Mouse (Mus musculus) heart, postnatal 14 days (tissue): ENCODE measurements around the gene Wdr63. TPM values are rescaled to one million over a fixed set of nuclear protein-coding genes. Genes with fewer than 3 reads are reported as not detected.

Experiments used
- DNase-seq, 2 experiments: peaks; one replicate each; pipeline ENCODE4 v3.0.0; 2021 to 2022
- intact Hi-C: fragments of 180-260 bp; cut with DNase I; formaldehyde crosslinking; loops from one replicate; pipeline ENCODE4 v1.15.1; 2025
- long read RNA-seq, 2 experiments: library from polyadenylated mRNA; stranded (forward); transcript quantifications; one replicate each; pipeline ENCODE4 v2.0.0; 2021
- total RNA-seq, 2 experiments: library from RNA; stranded (reverse); gene quantifications; 2 replicates each; pipeline ENCODE4 v1.2.3; 2021

Wdr63 gene
- under 1 TPM in 1 of 2 experiments, not detected in 1; 0.55 TPM for total RNA-seq
- long read RNA-seq, experiment 1: 0 reads
- long read RNA-seq, experiment 2: 0 reads

- intact Hi-C loops: no loop called here
These were observed at the start of gene Wdr63 for GRCm38 (mm10) chr3:146107921-146108571. Gene Wdr63 (minus strand): TSS chr3:146108130.

GRCm38 (mm10) chr3:146156811-146157210 is 48.9 kb upstream of the Wdr63 start:
- no peak for DNase-seq
- intact Hi-C loops: no loop called here

More at GRCm38 (mm10) chr3:146107921-146108571, at the start of gene Wdr63:
- peak in 1 of 2 experiments; percentile 53 for DNase-seq

- DNase-seq: no peak
- intact Hi-C loops: no loop called here
These were observed 48.0 kb upstream of the Wdr63 start for GRCm38 (mm10) chr3:146155628-146156576.

- intact Hi-C loops: no loop called here
- DNase-seq: peak; percentile 15 to 18
These were observed 46.1 kb upstream of the Wdr63 start for GRCm38 (mm10) chr3:146153862-146154611.

- no peak for DNase-seq
- intact Hi-C loops: no loop called here
These were observed 45.0 kb upstream of the Wdr63 start for GRCm38 (mm10) chr3:146152913-146153312.

GRCm38 (mm10) chr3:146152348-146152747 is 44.4 kb upstream of the Wdr63 start:
- intact Hi-C loops: no loop called here
- DNase-seq: no peak

GRCm38 (mm10) chr3:146151755-146152154 is 43.8 kb upstream of the Wdr63 start:
- DNase-seq: no peak
- intact Hi-C loops: no loop called here

GRCm38 (mm10) chr3:146151328-146151727 is 43.4 kb upstream of the Wdr63 start:
- no peak for DNase-seq
- intact Hi-C loops: no loop called here

- DNase-seq: no peak
- intact Hi-C loops: no loop called here
These were observed 42.6 kb upstream of the Wdr63 start for GRCm38 (mm10) chr3:146150560-146150959.

GRCm38 (mm10) chr3:146150058-146150400 is 42.1 kb upstream of the Wdr63 start:
- peak; percentile 55 to 64 for DNase-seq
- intact Hi-C loops: no loop called here

- peak in 1 of 2 experiments; percentile 20 for DNase-seq
- intact Hi-C loops: no loop called here
These were observed 41.5 kb upstream of the Wdr63 start, which contains the start of gene Mcoln2 for GRCm38 (mm10) chr3:146149156-146150057. Gene Mcoln2 (plus strand): TSS chr3:146149833.

GRCm38 (mm10) chr3:146146131-146146530 is 38.2 kb upstream of the Wdr63 start:
- DNase-seq: no peak
- intact Hi-C loops: no loop called here

- intact Hi-C loops: no loop called here
- no peak for DNase-seq
These were observed 37.6 kb upstream of the Wdr63 start for GRCm38 (mm10) chr3:146145501-146145900.

- DNase-seq: no peak
- intact Hi-C loops: no loop called here
These were observed 34.6 kb upstream of the Wdr63 start for GRCm38 (mm10) chr3:146142523-146142922.

GRCm38 (mm10) chr3:146140276-146140675 is 32.3 kb upstream of the Wdr63 start:
- DNase-seq: no peak
- intact Hi-C loops: no loop called here

GRCm38 (mm10) chr3:146136422-146136821 is 28.5 kb upstream of the Wdr63 start:
- no peak for DNase-seq
- intact Hi-C loops: no loop called here

- DNase-seq: no peak
- intact Hi-C loops: no loop called here
These were observed 27.5 kb upstream of the Wdr63 start for GRCm38 (mm10) chr3:146135417-146135816.

GRCm38 (mm10) chr3:146134834-146135233 is 26.9 kb upstream of the Wdr63 start:
- DNase-seq: no peak
- intact Hi-C loops: no loop called here

GRCm38 (mm10) chr3:146127205-146127604 is 19.3 kb upstream of the Wdr63 start:
- DNase-seq: no peak
- intact Hi-C loops: no loop called here

- DNase-seq: no peak
- intact Hi-C loops: no loop called here
These were observed 15.5 kb upstream of the Wdr63 start for GRCm38 (mm10) chr3:146123464-146123825.
